Mouse (Mus musculus): ENCODE data around the gene Prr36. TPM values are rescaled to one million over a fixed set of nuclear protein-coding genes. Genes with fewer than 3 reads are reported as not detected.

Prr36 gene
- polyA plus RNA-seq, 1 experiment from 2014 or later = 47.7 TPM

GRCm38 (mm10) chr8:4227919-4228318 lies 10.7 kb upstream of the Prr36 start:
- Histone ChIP-seq H3K27ac (ENCODE audit: low read length) (no peak overlapping the region), H3K27me3 (replicated peaks; ENCODE audit: control insufficient read depth, insufficient read depth, low read length) (0 out of 2 replicates have a peak, but pooled peaks cover 2% of the 10 kb centered on the region), H3K4me3 (replicated peaks; ENCODE audit: low read length) (no peak overlapping the region), H3K4me1 (replicated peaks; ENCODE audit: control insufficient read depth, insufficient read depth, low read length) (peaks cover 3% of the 10 kb centered on the region; the same call in 1 of the 2 replicates), H3K9me3 (ENCODE audit: control insufficient read depth, low read length) (no peaks in the 10 kb centered on the region), H3K36me3 (ENCODE audit: control insufficient read depth, insufficient read depth) (no peaks in the 10 kb centered on the region), H3K9ac (replicated peaks; ENCODE audit: low read depth, low read length) (no peak overlapping the region), H3K4me2 (ENCODE audit: low read length) (no peak overlapping the region)
- ATAC-seq = no peak
- WGBS = 93% methylated on average over 4 of the region's 4 CpGs

- no peak for ATAC-seq
- WGBS = 4% methylated on average over 32 of the region's 33 CpGs
- Histone ChIP-seq H3K27ac (ENCODE audit: low read length) (no peak within 1 kb of the TSS), H3K4me2 (ENCODE audit: low read length) (peak within 1 kb of the TSS; percentile 27; the same call in 1 of the 2 replicates), H3K27me3 (replicated peaks; ENCODE audit: control insufficient read depth, insufficient read depth, low read length) (0 out of 2 replicates have a peak, but pooled peaks cover 2% of the 10 kb centered on the region), H3K4me1 (replicated peaks; ENCODE audit: control insufficient read depth, insufficient read depth, low read length) (peaks cover 3% of the 10 kb centered on the region; the same call in 1 of the 2 replicates), H3K36me3 (ENCODE audit: control insufficient read depth, insufficient read depth) (no peaks in the 10 kb centered on the region), H3K4me3 (replicated peaks; ENCODE audit: low read length) (no peak within 1 kb of the TSS), H3K9ac (replicated peaks; ENCODE audit: low read depth, low read length) (no peak within 1 kb of the TSS), H3K9me3 (ENCODE audit: control insufficient read depth, low read length) (no peaks in the 10 kb centered on the region)
These were observed 9.6 kb upstream of the Prr36 start, which contains the start of gene Lrrc8e for GRCm38 (mm10) chr8:4226739-4227347. TSS of gene Lrrc8e (plus strand) at chr8:4226827.

- Histone ChIP-seq H3K27me3 (replicated peaks; ENCODE audit: control insufficient read depth, insufficient read depth, low read length) (0 out of 2 replicates have a peak, but pooled peaks cover 2% of the 10 kb centered on the region), H3K9me3 (ENCODE audit: control insufficient read depth, low read length) (no peaks in the 10 kb centered on the region), H3K4me3 (replicated peaks; ENCODE audit: low read length) (no peak overlapping the region), H3K36me3 (ENCODE audit: control insufficient read depth, insufficient read depth) (no peaks in the 10 kb centered on the region), H3K9ac (replicated peaks; ENCODE audit: low read depth, low read length) (no peak overlapping the region), H3K27ac (ENCODE audit: low read length) (no peak overlapping the region), H3K4me1 (replicated peaks; ENCODE audit: control insufficient read depth, insufficient read depth, low read length) (peaks cover 3% of the 10 kb centered on the region; the same call in 1 of the 2 replicates), H3K4me2 (ENCODE audit: low read length) (no peak overlapping the region)
- 30% methylated on average over 4 of the region's 4 CpGs for WGBS
- ATAC-seq = no peak
These were observed 9.1 kb upstream of the Prr36 start for GRCm38 (mm10) chr8:4226323-4226722.

GRCm38 (mm10) chr8:4222059-4222458 lies 4.8 kb upstream of the Prr36 start:
- H3K4me2 ChIP-seq (ENCODE audit: low read length) = no peak overlapping the region
- H3K36me3 ChIP-seq (ENCODE audit: control insufficient read depth, insufficient read depth) = no peaks in the 10 kb centered on the region
- H3K27ac ChIP-seq (ENCODE audit: low read length) = no peak overlapping the region
- no peak overlapping the region for H3K4me3 ChIP-seq (replicated peaks; ENCODE audit: low read length)
- H3K27me3 ChIP-seq (replicated peaks; ENCODE audit: control insufficient read depth, insufficient read depth, low read length) = 0 out of 2 replicates have a peak, but pooled peaks cover 2% of the 10 kb centered on the region
- no peaks in the 10 kb centered on the region for H3K9me3 ChIP-seq (ENCODE audit: control insufficient read depth, low read length)
- ATAC-seq = no peak
- no peak overlapping the region for H3K9ac ChIP-seq (replicated peaks; ENCODE audit: low read depth, low read length)
- H3K4me1 ChIP-seq (replicated peaks; ENCODE audit: control insufficient read depth, insufficient read depth, low read length) = peaks cover 3% of the 10 kb centered on the region; the same call in 1 of the 2 replicates

- H3K9ac ChIP-seq (replicated peaks; ENCODE audit: low read depth, low read length) = no peak overlapping the region
These were observed 2.4 kb upstream of the Prr36 start for GRCm38 (mm10) chr8:4219617-4220016.

GRCm38 (mm10) chr8:4216296-4216695 lies 963 bp downstream of the Prr36 start:
- peaks cover 3% of the 10 kb centered on the region; the same call in 1 of the 2 replicates for H3K36me3 ChIP-seq (ENCODE audit: control insufficient read depth, insufficient read depth)
- H3K4me2 ChIP-seq (ENCODE audit: low read length) = peak overlapping the region; percentile 96
- H3K27me3 ChIP-seq (replicated peaks; ENCODE audit: control insufficient read depth, insufficient read depth, low read length) = no peaks in the 10 kb centered on the region
- peak overlapping the region; percentile 92 for H3K9ac ChIP-seq (replicated peaks; ENCODE audit: low read depth, low read length)
- H3K4me1 ChIP-seq (replicated peaks; ENCODE audit: control insufficient read depth, insufficient read depth, low read length) = peaks cover 35% of the 10 kb centered on the region
- 4% methylated on average over 18 of the region's 18 CpGs for WGBS
- peak overlapping the region; percentile 95 for H3K27ac ChIP-seq (ENCODE audit: low read length)
- H3K4me3 ChIP-seq (replicated peaks; ENCODE audit: low read length) = peak overlapping the region; percentile 83
- ATAC-seq = peak; percentile 3; the same call in 1 of the 2 replicates
- H3K9me3 ChIP-seq (ENCODE audit: control insufficient read depth, low read length) = no peaks in the 10 kb centered on the region

More at GRCm38 (mm10) chr8:4219617-4220016, 2.4 kb upstream of the Prr36 start:
- H3K4me2 ChIP-seq (ENCODE audit: low read length) = no peak overlapping the region
- H3K36me3 ChIP-seq (ENCODE audit: control insufficient read depth, insufficient read depth) = peaks cover 3% of the 10 kb centered on the region; the same call in 1 of the 2 replicates
- H3K27ac ChIP-seq (ENCODE audit: low read length) = no peak overlapping the region
- no peak overlapping the region for H3K4me3 ChIP-seq (replicated peaks; ENCODE audit: low read length)
- whole genome bisulfite sequencing = 89% methylated on average over 3 of the region's 3 CpGs
- peaks cover 14% of the 10 kb centered on the region for H3K4me1 ChIP-seq (replicated peaks; ENCODE audit: control insufficient read depth, insufficient read depth, low read length)
- no peak for ATAC-seq
- no peaks in the 10 kb centered on the region for H3K9me3 ChIP-seq (ENCODE audit: control insufficient read depth, low read length)
- no peaks in the 10 kb centered on the region for H3K27me3 ChIP-seq (replicated peaks; ENCODE audit: control insufficient read depth, insufficient read depth, low read length)

- ATAC-seq = no peak
- H3K4me2 ChIP-seq (ENCODE audit: low read length) = peak overlapping the region; percentile 96
- 0 out of 2 replicates have a peak, but pooled peaks cover 2% of the 10 kb centered on the region for H3K9me3 ChIP-seq (ENCODE audit: control insufficient read depth, low read length)
- H3K4me1 ChIP-seq (replicated peaks; ENCODE audit: control insufficient read depth, insufficient read depth, low read length) = peaks cover 35% of the 10 kb centered on the region
- H3K27ac ChIP-seq (ENCODE audit: low read length) = no peak overlapping the region
- H3K9ac ChIP-seq (replicated peaks; ENCODE audit: low read depth, low read length) = peak overlapping the region; percentile 62; the same call in 1 of the 2 replicates
- peaks cover 17% of the 10 kb centered on the region for H3K36me3 ChIP-seq (ENCODE audit: control insufficient read depth, insufficient read depth)
- WGBS = 20% methylated on average over 33 of the region's 33 CpGs
- H3K4me3 ChIP-seq (replicated peaks; ENCODE audit: low read length) = peak overlapping the region; percentile 49
- no peaks in the 10 kb centered on the region for H3K27me3 ChIP-seq (replicated peaks; ENCODE audit: control insufficient read depth, insufficient read depth, low read length)
These were observed 3.0 kb downstream of the Prr36 start for GRCm38 (mm10) chr8:4214006-4214980.

- H3K36me3 ChIP-seq (ENCODE audit: control insufficient read depth, insufficient read depth) = peaks cover 17% of the 10 kb centered on the region
- peak; percentile 6 for ATAC-seq
- peaks cover 35% of the 10 kb centered on the region for H3K4me1 ChIP-seq (replicated peaks; ENCODE audit: control insufficient read depth, insufficient read depth, low read length)
- H3K4me3 ChIP-seq (replicated peaks; ENCODE audit: low read length) = peak overlapping the region; percentile 49
- WGBS = 8% methylated on average over 18 of the region's 18 CpGs
- peak overlapping the region; percentile 96 for H3K4me2 ChIP-seq (ENCODE audit: low read length)
- H3K27ac ChIP-seq (ENCODE audit: low read length) = no peak overlapping the region; the same call in 1 of the 2 replicates
- no peaks in the 10 kb centered on the region for H3K27me3 ChIP-seq (replicated peaks; ENCODE audit: control insufficient read depth, insufficient read depth, low read length)
- H3K9me3 ChIP-seq (ENCODE audit: control insufficient read depth, low read length) = 0 out of 2 replicates have a peak, but pooled peaks cover 3% of the 10 kb centered on the region
- H3K9ac ChIP-seq (replicated peaks; ENCODE audit: low read depth, low read length) = peak overlapping the region; percentile 62
These were observed 3.9 kb downstream of the Prr36 start for GRCm38 (mm10) chr8:4213210-4214005.
